Comparison of ENCODE assay signal across 20 mouse cellular contexts in genomic region chr7:44705086-44705485, GRCm38 (mm10). TPM values are rescaled to one million over a fixed set of nuclear protein-coding genes. Genes with fewer than 3 reads are reported as not detected.
"Had no signal": no experiment of that assay in that cellular context is flagged by ENCODE, and none has a peak within 500 bp of the region (broad histone marks: within the 10 kb centered on the region; RNA-seq: fewer than 3 reads in every experiment).

No protein-coding gene starts in this region.

- H3K4me3 ChIP-seq: lung, embryonic 15.5 days; megakaryocyte, embryonic 14.5 days; midbrain, embryonic 12.5 days; myocyte; neural tube, embryonic 13.5 days; neural tube, embryonic 15.5 days; stomach, embryonic 15.5 days had no signal

- H3K4me2 ChIP-seq: lung, embryonic 15.5 days; midbrain, embryonic 12.5 days; neural tube, embryonic 13.5 days; neural tube, embryonic 15.5 days; stomach, embryonic 15.5 days had no signal

- H3K9me3 ChIP-seq: lung, embryonic 15.5 days; neural tube, embryonic 13.5 days; neural tube, embryonic 15.5 days; stomach, embryonic 15.5 days had no signal

- H3K36me3 ChIP-seq: lung, embryonic 15.5 days; midbrain, embryonic 12.5 days; neural tube, embryonic 13.5 days; neural tube, embryonic 15.5 days; stomach, embryonic 15.5 days had no signal

- H3K9ac ChIP-seq: liver, postnatal 0 days; lung, embryonic 15.5 days; midbrain, embryonic 12.5 days; neural tube, embryonic 13.5 days; neural tube, embryonic 15.5 days; stomach, embryonic 15.5 days had no signal

- H3K27me3 ChIP-seq: lung, embryonic 15.5 days; midbrain, embryonic 12.5 days; neural tube, embryonic 13.5 days; neural tube, embryonic 15.5 days; stomach, embryonic 15.5 days had no signal

- H3K4me1 ChIP-seq: lung, embryonic 15.5 days; neural tube, embryonic 13.5 days; neural tube, embryonic 15.5 days; stomach, embryonic 15.5 days had no signal

- DNase-seq: right cerebral cortex, postnatal 14 days; thymus, adult 18-20 months had no signal

- H3K27ac ChIP-seq: lung, embryonic 15.5 days; macrophage; midbrain, embryonic 12.5 days; neural tube, embryonic 13.5 days; neural tube, embryonic 15.5 days; stomach, embryonic 15.5 days; stomach, postnatal 0 days had no signal

- ATAC-seq: liver, postnatal 0 days; lung, postnatal 0 days; midbrain, embryonic 16.5 days had no signal

RNA-seq across cellular contexts. Expression of gene Izumo2, which starts 3.5 kb away (rescaled TPM):
- total RNA-seq: megakaryocyte progenitor cell, adult 5-6 weeks had no signal
- polyA plus RNA-seq: liver, postnatal 0 days; lung, adult 2 months; lung, embryonic 15.5 days; lung, postnatal 0 days; macrophage; midbrain, embryonic 12.5 days; midbrain, embryonic 14.5 days; midbrain, embryonic 16.5 days; myocyte; neural tube, embryonic 11.5 days; neural tube, embryonic 13.5 days; neural tube, embryonic 15.5 days; spleen, adult 2 months; stomach, embryonic 15.5 days; stomach, postnatal 0 days; thymus, postnatal 0 days had no signal

RNA-seq across cellular contexts. Expression of gene Myh14, which starts 34.4 kb away (rescaled TPM):
- total RNA-seq: megakaryocyte progenitor cell, adult 5-6 weeks had no signal
- polyA plus RNA-seq: macrophage had no signal
